Mouse (Mus musculus) small intestine, adult 2 months (tissue): ENCODE results near the gene Popdc3. TPM values are rescaled to one million over a fixed set of nuclear protein-coding genes. Genes with fewer than 3 reads are reported as not detected.

Experiments used
- H3K27ac ChIP-seq: fragments of 200-500 bp; 2 replicates; pipeline ENCODE4 v1.5.1; 2012; ENCODE audit warnings: low read depth, low read length, control low read depth, inconsistent platforms; ENCODE audit not compliant: insufficient read depth
- H3K27me3 ChIP-seq: fragments of 200-500 bp; 2 replicates; pipeline ENCODE4 v1.6.1; 2012; ENCODE audit warnings: mild to moderate bottlenecking, moderate library complexity, low read length, inconsistent platforms; ENCODE audit not compliant: control insufficient read depth, insufficient read depth
- H3K36me3 ChIP-seq: fragments of 200-500 bp; 2 replicates; pipeline ENCODE4 v1.6.1; 2012; ENCODE audit warnings: mild to moderate bottlenecking, low read length, control low read depth, inconsistent platforms; ENCODE audit not compliant: control insufficient read depth, insufficient read depth
- H3K4me1 ChIP-seq: fragments of 200-500 bp; 2 replicates; pipeline ENCODE4 v1.6.1; 2012; ENCODE audit warnings: low read length, inconsistent platforms, mixed read lengths; ENCODE audit not compliant: control insufficient read depth, insufficient read depth, insufficient read length
- H3K4me3 ChIP-seq: fragments of 200-500 bp; 2 replicates; pipeline ENCODE4 v1.5.1; 2012; ENCODE audit warnings: low read depth, mild to moderate bottlenecking, control low read depth, inconsistent platforms, low read length, moderate library complexity
- CTCF ChIP-seq: fragments of 200-500 bp; IDR thresholded peaks from 2 replicates; pipeline ENCODE4 v1.5.1; 2012; ENCODE audit warnings: low read depth, mild to moderate bottlenecking, control low read depth, inconsistent platforms, low read length, moderate library complexity, mixed read lengths; ENCODE audit not compliant: insufficient replicate concordance, insufficient read length; ENCODE audit errors: extremely low read depth
- POLR2A ChIP-seq: fragments of 200-500 bp; IDR thresholded peaks from 2 replicates; pipeline ENCODE4 v1.6.1; 2012; ENCODE audit warnings: low read depth, mild to moderate bottlenecking, control low read depth, inconsistent platforms, low read length, moderate library complexity
- WGBS: fragments of 180-500 bp; shearing (Covaris S2); methylation state at CpG from one replicate; pipeline ENCODE4 v1.1.7; 2018; 5-methylcytosine and 5-hydroxymethylcytosine counted together
- polyA plus RNA-seq: library from polyadenylated mRNA; depleted of rRNA; stranded (reverse); fragments of >200 nt; gene quantifications from 2 replicates; pipeline ENCODE4 v1.2.3, GENCODE M21; 2012

Gene Popdc3
- polyA plus RNA-seq, 1 experiment: not detected

DNA sequence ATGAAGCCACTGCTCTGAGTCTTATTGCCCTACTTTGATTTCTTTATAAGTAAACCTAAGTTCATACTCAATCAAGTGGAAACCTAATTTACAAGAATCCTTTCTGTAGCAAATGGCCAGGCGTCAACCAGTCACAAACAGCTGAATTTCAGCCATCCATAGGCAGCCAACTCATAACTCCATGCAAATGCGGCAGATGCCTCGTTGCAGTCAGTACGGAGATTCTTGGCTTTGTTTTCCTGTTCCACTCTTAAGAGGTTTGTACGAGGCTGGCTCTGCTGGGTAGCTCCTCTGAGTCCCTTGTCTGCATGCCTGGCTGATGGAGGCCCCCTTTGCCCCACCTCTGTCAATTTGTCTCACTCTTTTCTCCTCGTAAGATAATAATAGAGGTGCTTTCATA lies 120.6 kb downstream of the Popdc3 start:
- H3K4me1 ChIP-seq: no peaks in the 10 kb centered on the region
- H3K27me3 ChIP-seq: no peaks in the 10 kb centered on the region
- TF ChIP-seq POLR2A (no peak), CTCF (no peak)
- no peaks in the 10 kb centered on the region for H3K36me3 ChIP-seq
- no peak overlapping the region for H3K27ac ChIP-seq
- no peak overlapping the region for H3K4me3 ChIP-seq
- WGBS: 80% methylated on average over 6 of the region's 6 CpGs

DNA sequence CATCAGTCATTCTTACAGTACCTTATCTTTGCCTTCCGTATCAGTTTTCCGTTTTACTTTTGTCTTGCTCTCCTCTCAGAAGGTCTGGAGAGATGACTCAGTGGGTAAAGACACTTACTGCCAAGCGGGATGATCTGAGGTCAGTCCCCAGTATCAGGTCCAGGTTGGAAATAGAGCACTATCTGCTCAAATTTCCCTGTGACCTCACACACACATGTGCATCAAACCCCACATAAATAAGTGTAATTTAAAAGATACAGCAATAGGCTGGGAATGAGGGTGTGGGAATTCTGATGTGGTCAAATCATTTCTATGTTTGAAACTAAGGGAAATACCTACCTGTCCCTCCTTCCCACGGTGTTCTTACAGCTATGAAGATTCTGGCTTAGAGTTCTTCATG lies 121.6 kb downstream of the Popdc3 start:
- TF ChIP-seq CTCF: no peak
- no peak for TF ChIP-seq POLR2A
- Histone ChIP-seq H3K4me1 (no peaks in the 10 kb centered on the region), H3K27ac (no peak overlapping the region), H3K4me3 (no peak overlapping the region), H3K36me3 (no peaks in the 10 kb centered on the region), H3K27me3 (no peaks in the 10 kb centered on the region)
- 73% methylated on average over 4 of the region's 4 CpGs for WGBS

DNA sequence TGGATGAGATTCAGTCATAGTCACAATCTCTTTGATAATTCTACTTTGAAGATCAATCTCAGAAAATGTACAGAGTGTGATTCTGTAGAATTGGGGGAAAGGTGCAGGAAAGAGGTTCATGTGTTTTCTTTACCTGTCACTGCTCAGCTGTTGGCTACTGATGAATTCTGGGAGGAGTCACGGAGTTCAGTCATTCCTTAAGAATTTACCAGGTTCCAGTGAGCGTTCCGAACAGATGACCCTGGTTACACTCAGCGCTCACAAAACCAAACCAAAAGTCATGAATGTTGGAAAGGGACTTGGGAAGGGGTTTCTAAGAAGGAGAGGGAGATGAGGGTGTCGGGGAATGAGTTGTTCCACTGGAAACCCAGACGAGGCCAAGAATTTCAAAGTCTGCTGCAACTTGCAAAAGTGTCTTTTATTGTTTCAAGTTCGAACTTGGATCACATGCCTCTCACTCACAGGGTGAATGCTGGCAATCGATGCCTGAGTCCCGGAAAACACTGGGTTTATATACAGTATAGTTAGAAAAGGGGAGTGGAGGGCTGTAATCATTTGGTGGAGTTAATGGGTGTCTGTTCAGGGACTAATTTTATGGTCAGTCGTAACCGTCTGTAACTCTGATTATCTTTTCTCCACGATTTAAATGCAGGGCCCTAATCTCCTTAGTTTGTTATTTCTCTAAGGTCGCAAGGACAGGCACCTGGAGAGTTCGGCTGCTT lies 125.6 kb downstream of the Popdc3 start:
- no peak for TF ChIP-seq POLR2A
- no peak for TF ChIP-seq CTCF
- Histone ChIP-seq H3K4me3 (no peak overlapping the region), H3K27me3 (no peaks in the 10 kb centered on the region), H3K4me1 (no peaks in the 10 kb centered on the region), H3K27ac (no peak overlapping the region), H3K36me3 (no peaks in the 10 kb centered on the region)
- 18% methylated on average over 14 of the region's 14 CpGs for WGBS

DNA sequence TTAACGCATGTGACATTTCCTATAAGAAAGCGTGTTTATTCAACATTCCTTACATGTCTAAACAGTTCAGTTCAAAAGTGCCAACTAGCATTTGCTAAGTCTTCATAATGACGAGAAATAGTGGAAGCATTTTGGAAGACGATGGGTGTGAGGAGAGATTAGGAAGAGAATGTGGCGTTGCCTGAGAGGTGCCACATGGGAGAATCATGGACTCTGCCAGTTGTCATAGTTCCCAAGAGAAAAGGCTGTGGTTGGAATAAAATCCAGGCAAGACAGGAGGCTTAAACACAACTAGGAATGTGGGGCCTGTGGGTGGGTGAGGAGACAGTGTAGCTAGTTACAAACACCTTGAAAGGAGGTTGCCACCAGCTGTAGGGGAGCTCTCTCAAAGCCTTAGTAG lies 127.3 kb downstream of the Popdc3 start:
- no peaks in the 10 kb centered on the region for H3K36me3 ChIP-seq
- H3K4me3 ChIP-seq: no peak overlapping the region
- H3K4me1 ChIP-seq: no peaks in the 10 kb centered on the region
- TF ChIP-seq CTCF (no peak), POLR2A (no peak)
- H3K27me3 ChIP-seq: no peaks in the 10 kb centered on the region
- H3K27ac ChIP-seq: no peak overlapping the region
- WGBS: 80% methylated on average over 5 of the region's 5 CpGs

DNA sequence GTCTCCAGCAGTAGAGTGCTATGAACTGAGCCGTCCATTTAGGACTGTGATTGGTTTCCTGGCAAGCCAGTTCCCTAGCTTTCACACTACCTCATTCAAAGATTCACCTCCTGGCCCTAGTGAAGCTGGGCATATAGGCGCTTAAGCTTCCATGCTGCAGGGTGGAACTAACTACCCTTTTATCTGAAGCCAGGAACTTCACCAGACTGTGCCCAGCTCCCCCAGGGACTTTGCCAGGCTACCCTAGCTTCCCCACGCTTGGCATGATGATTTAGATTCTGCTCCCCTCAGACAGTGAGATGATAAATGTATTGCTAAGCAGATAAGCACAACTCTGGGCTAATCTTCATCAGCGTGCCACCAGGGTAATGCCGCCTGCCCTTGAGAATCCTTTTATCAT lies 133.2 kb downstream of the Popdc3 start:
- 70% methylated on average over 5 of the region's 5 CpGs for WGBS
- H3K4me3 ChIP-seq: no peak overlapping the region
- no peak for TF ChIP-seq POLR2A

DNA sequence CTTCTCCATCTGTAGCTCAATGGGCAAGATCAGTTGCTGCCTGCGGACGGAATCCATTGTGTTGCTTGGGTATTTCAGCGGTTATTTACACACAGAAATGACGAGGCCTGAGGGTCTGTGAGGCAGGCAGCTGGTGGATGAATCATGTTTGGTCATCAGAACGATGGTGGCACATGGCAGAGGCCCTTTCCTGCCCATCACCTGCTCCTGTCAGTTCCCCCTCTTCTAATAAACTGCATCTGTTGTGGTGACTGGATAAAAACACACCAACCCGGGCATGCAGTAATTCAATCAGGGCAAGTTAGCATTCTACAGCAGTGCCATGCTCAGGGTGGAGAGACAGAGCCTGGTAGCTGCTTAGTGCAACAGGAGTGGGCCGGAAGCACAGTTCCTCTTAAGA lies 133.7 kb downstream of the Popdc3 start:
- Histone ChIP-seq H3K4me1 (no peaks in the 10 kb centered on the region), H3K4me3 (no peak overlapping the region), H3K27ac (no peak overlapping the region), H3K27me3 (no peaks in the 10 kb centered on the region), H3K36me3 (no peaks in the 10 kb centered on the region)
- TF ChIP-seq CTCF (no peak), POLR2A (no peak)
- WGBS: 73% methylated on average over 7 of the region's 7 CpGs

More for the DNA sequence above, 133.2 kb downstream of the Popdc3 start:
- Histone ChIP-seq H3K27me3 (no peaks in the 10 kb centered on the region), H3K4me1 (no peaks in the 10 kb centered on the region), H3K27ac (no peak overlapping the region), H3K36me3 (no peaks in the 10 kb centered on the region)

DNA sequence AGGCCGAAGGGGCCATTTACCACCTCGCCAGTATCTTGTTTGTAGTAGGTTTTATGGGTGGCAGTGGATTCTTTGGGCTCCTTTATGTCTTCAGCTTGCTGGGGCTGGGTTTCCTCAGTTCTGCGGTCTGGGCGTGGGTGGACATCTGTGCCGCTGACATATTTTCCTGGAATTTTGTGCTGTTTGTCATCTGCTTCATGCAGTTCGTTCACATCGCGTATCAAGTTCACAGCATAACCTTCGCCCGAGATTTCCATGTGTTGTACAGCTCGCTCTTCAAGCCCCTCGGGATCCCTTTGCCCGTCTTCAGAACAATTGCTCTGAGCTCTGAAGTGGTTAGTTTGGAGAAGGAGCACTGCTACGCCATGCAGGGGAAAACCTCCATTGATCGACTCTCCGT lies 137.0 kb downstream of the Popdc3 start:
- TF ChIP-seq POLR2A (no peak), CTCF (no peak)
- WGBS: 90% methylated on average over 16 of the region's 16 CpGs
- Histone ChIP-seq H3K27me3 (no peaks in the 10 kb centered on the region), H3K27ac (no peak overlapping the region), H3K4me3 (no peak overlapping the region), H3K36me3 (no peaks in the 10 kb centered on the region), H3K4me1 (no peaks in the 10 kb centered on the region)
